ENCODE assay signal across 9 mouse cellular contexts in the genomic region with DNA sequence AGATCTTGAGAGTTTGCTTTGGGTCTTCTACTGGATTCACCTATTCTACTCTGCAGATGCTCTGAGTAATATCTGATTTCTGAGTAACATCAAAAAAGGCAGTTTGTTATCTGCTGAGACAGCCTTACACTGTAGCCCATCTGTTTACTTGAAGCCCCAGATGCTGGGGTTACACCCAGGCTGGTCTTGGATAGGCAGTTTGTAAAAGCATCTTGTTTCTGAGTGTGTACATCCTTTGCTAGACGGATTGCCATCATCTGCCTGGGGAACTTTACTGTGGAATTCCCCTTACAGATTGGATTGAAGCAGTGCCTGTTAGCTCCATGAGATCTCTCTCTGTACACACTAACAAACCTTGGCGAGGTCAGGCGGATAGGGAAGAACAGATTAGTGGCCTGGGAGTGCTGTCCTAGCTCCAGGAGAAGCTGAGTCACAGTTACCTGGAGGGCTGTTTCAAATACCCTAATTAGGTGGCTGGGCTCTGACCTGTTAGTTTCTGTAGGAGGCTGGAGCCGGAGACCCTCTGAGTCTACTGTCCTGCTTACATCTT. TPM values are rescaled to one million over a fixed set of nuclear protein-coding genes. Genes with fewer than 3 reads are reported as not detected.
DNase-seq lines count a peak whose midpoint lies in the region; ATAC-seq lines count a peak whose summit lies in the region.
"Had no signal": no experiment of that assay in that cellular context is flagged by ENCODE, and none has a peak within 500 bp of the region (broad histone marks: within the 10 kb centered on the region; RNA-seq: fewer than 3 reads in every experiment).

No protein-coding gene starts in this region.

- intact Hi-C loops in heart, postnatal 36 days (cut with DNase I): no loop called here

- H3K27me3 ChIP-seq in heart, embryonic 10.5 days (ENCODE audit: insufficient read depth, poor library complexity, severe bottlenecking): no peaks in the 10 kb centered on the region
- no peaks in the 10 kb centered on the region for H3K27me3 ChIP-seq in liver, embryonic 11.5 days (replicated peaks; ENCODE audit: control insufficient read depth, insufficient read depth, low read length)

- H3K4me1 ChIP-seq in heart, embryonic 10.5 days: peaks cover 27% of the 10 kb centered on the region
- peaks cover 31% of the 10 kb centered on the region for H3K4me1 ChIP-seq in liver, embryonic 11.5 days (replicated peaks; ENCODE audit: control insufficient read depth, insufficient read depth, low read length)

- H3K9ac ChIP-seq in liver, embryonic 11.5 days (ENCODE audit: low read depth, low read length): no peak overlapping the region

- peak; percentile 47 for ATAC-seq in CD4-positive, CD25-positive, alpha-beta regulatory T cell, adult 4 months
- peak; percentile 59; the same call in 1 of the 2 replicates for ATAC-seq in erythroid progenitor cell, adult 5-6 weeks (replicated peaks; ENCODE audit: low FRiP score, poor library complexity, severe bottlenecking)
- ATAC-seq in liver, embryonic 11.5 days (replicated peaks; ENCODE audit: low FRiP score): peak; percentile 89

- DNase-seq in heart, embryonic 10.5 days (ENCODE audit: low spot score): no peak
- no peak for DNase-seq in heart, postnatal 36 days
- DNase-seq in liver, embryonic 11.5 days (ENCODE audit: low spot score): no peak
- DNase-seq in cerebellum, postnatal 10 days: no peak
- DNase-seq in thymus, postnatal 10 days (ENCODE audit: low spot score in 2 of 2): no peak
- no peak for DNase-seq in layer of hippocampus, adult 8-10 months (ENCODE audit: low spot score in 2 of 2)
- DNase-seq: cerebellum, adult 8-10 months had no signal

- peak overlapping the region; percentile 43 for H3K4me2 ChIP-seq in liver, embryonic 11.5 days

- no peaks in the 10 kb centered on the region for H3K9me3 ChIP-seq in heart, embryonic 10.5 days
- H3K9me3 ChIP-seq in liver, embryonic 11.5 days (ENCODE audit: control insufficient read depth, low read length): no peaks in the 10 kb centered on the region

- H3K27ac ChIP-seq in heart, embryonic 10.5 days: peak overlapping the region; percentile 65
- peak overlapping the region; percentile 81 for H3K27ac ChIP-seq in liver, embryonic 11.5 days (ENCODE audit: low read depth, low read length)

- 64% methylated on average over 4 of the region's 4 CpGs for WGBS in heart, embryonic 10.5 days
- WGBS in liver, embryonic 11.5 days: 70% methylated on average over 4 of the region's 4 CpGs

- H3K36me3 ChIP-seq in heart, embryonic 10.5 days: peaks cover 6% of the 10 kb centered on the region; the same call in 1 of the 2 replicates
- no peaks in the 10 kb centered on the region for H3K36me3 ChIP-seq in liver, embryonic 11.5 days (ENCODE audit: control insufficient read depth, insufficient read depth, low read length)

- no peak overlapping the region for H3K4me3 ChIP-seq in heart, embryonic 10.5 days
- no peak overlapping the region for H3K4me3 ChIP-seq in liver, embryonic 11.5 days (ENCODE audit: low read depth, low read length)

RNA-seq across cellular contexts. Expression of gene Fgd6, which starts 37.2 kb away (rescaled TPM):
- 2.9 and 4.5 TPM in 2 replicates for polyA plus RNA-seq in heart, embryonic 10.5 days (2016; fragmentation: Nextera tagmentation; extraction: Ambion mirVana)
- total RNA-seq in heart, postnatal 36 days (2021): 1 to 10 TPM; 5.6 to 6.2 TPM
- polyA plus RNA-seq in CD4-positive, CD25-positive, alpha-beta regulatory T cell, adult 4 months (2017; shearing (Covaris generic)): 1 to 10 TPM; 1.7 TPM
- total RNA-seq in erythroid progenitor cell, adult 5-6 weeks (2015; ENCODE audit: low replicate concordance): 7.9 and 13.0 TPM in 2 replicates
- total RNA-seq in erythroid progenitor cell, adult 5-6 weeks (2017; ENCODE audit: low replicate concordance): 9.4 and 13.7 TPM in 2 replicates
- 5.5 and 6.4 TPM in 2 replicates for polyA plus RNA-seq in liver, embryonic 11.5 days (2014; fragmentation: Nextera tagmentation; extraction: Ambion mirVana)
- total RNA-seq in layer of hippocampus, adult 8-10 months (2022): 10 to 100 TPM in 2 of 4 experiments, 1 to 10 TPM in 2; 7.7 to 12.2 (median 10.2) TPM

RNA-seq across cellular contexts. Expression of gene Vezt, which starts 37.4 kb away (rescaled TPM):
- 20.6 and 26.3 TPM in 2 replicates for polyA plus RNA-seq in heart, embryonic 10.5 days (2016; fragmentation: Nextera tagmentation; extraction: Ambion mirVana)
- 10 to 100 TPM; 42.8 to 43.2 TPM for total RNA-seq in heart, postnatal 36 days (2021)
- 10 to 100 TPM; 10.5 to 19.7 TPM for polyA plus RNA-seq in CD4-positive, CD25-positive, alpha-beta regulatory T cell, adult 4 months (2017; shearing (Covaris generic))
- 18.0 and 25.6 TPM in 2 replicates for total RNA-seq in erythroid progenitor cell, adult 5-6 weeks (2015; ENCODE audit: low replicate concordance)
- total RNA-seq in erythroid progenitor cell, adult 5-6 weeks (2017; ENCODE audit: low replicate concordance): 20.4 and 20.5 TPM in 2 replicates
- polyA plus RNA-seq in liver, embryonic 11.5 days (2014; fragmentation: Nextera tagmentation; extraction: Ambion mirVana): 18.9 and 19.7 TPM in 2 replicates
- total RNA-seq in layer of hippocampus, adult 8-10 months (2022): 10 to 100 TPM; 58.6 to 84.9 (median 69.7) TPM
